Mouse (Mus musculus): ENCODE measurements around the gene Gm20388. TPM values are rescaled to one million over a fixed set of nuclear protein-coding genes. Genes with fewer than 3 reads are reported as not detected.

Gene Gm20388
- total and polyA plus RNA-seq, 2 experiments from 2014 or later: 51.3 TPM; not detected in 1

DNA sequence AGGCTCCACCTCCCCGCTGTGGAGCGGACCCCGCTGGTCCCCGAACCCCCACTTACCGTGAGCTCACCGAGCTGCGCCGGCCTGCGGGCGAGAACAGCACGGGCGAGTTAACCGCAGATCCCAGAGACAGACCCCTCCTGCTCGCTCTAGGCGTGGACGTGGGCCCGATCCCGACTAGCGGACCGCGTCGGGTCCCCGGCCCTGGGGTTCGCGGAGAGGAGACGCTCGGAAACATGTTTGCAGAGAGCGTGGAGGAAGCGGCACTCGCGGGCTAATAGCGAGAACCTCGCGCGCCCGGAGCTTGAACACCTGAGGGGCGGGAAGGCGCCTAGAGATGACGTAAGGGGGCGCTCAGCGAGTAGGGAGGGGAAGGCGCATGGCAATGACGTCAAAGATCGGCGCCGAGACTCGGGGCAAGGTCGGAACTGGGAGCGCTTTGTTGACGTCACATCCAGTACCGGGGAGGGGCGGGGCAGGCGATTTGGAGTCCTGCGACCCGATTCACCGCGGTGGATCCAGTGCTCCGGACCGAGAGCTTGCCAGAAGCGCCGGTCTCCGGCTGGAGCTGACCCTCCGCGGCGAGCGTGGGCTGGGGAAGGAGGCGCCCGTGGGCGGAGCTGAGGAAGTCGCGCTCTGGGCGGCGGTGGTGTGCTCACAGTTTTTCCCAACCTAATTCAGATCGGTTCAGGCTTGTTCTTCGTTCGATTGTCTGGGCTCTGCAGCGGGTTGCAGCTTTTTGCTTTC is 4038.5 kb downstream of the Gm20388 start, which contains the start of gene Nup133:
TSS of gene Nup133 (minus strand) at position 324 of the 744 bp plus-strand sequence.
- Histone ChIP-seq H3K36me3 (ENCODE audit: insufficient read depth) (peaks cover 26% of the 10 kb centered on the region), H3K4me1 (ENCODE audit: insufficient read depth) (peaks cover 10% of the 10 kb centered on the region; the same call in 1 of the 2 replicates), H3K9me3 (ENCODE audit: low read length) (no peaks in the 10 kb centered on the region), H3K9ac (peak within 1 kb of the TSS; percentile 61), H3K27ac (ENCODE audit: low read depth, low read length) (peak within 1 kb of the TSS; percentile 82), H3K4me2 (ENCODE audit: low read depth) (peak within 1 kb of the TSS; percentile 85), H3K4me3 (ENCODE audit: low read depth, low read length) (peak within 1 kb of the TSS; percentile 95), H3K27me3 (ENCODE audit: insufficient read depth, low read length) (no peaks in the 10 kb centered on the region)
- no peak; the same call in 1 of the 2 replicates for TF ChIP-seq CTCF (IDR thresholded peaks at IDR 0.05; ENCODE audit: low read depth)
- DNase-seq: peak; percentile 100
- WGBS: under 1% methylated on average over 77 of the region's 77 CpGs
- peak; percentile 92 for ATAC-seq

- H3K36me3 ChIP-seq (ENCODE audit: insufficient read depth): peaks cover 31% of the 10 kb centered on the region
- H3K27me3 ChIP-seq (ENCODE audit: insufficient read depth, low read length): no peaks in the 10 kb centered on the region
- H3K4me1 ChIP-seq (ENCODE audit: insufficient read depth): peaks cover 10% of the 10 kb centered on the region; the same call in 1 of the 2 replicates
- TF ChIP-seq CTCF (IDR thresholded peaks at IDR 0.05; ENCODE audit: low read depth): no peak
- no peaks in the 10 kb centered on the region for H3K9me3 ChIP-seq (ENCODE audit: low read length)
- H3K9ac ChIP-seq: peak overlapping the region; percentile 61
- DNase-seq: no peak
- peak; percentile 35 for ATAC-seq
- peak overlapping the region; percentile 82 for H3K27ac ChIP-seq (ENCODE audit: low read depth, low read length)
- H3K4me3 ChIP-seq (ENCODE audit: low read depth, low read length): peak overlapping the region; percentile 95
- 5% methylated on average over 10 of the region's 10 CpGs for WGBS
- peak overlapping the region; percentile 85 for H3K4me2 ChIP-seq (ENCODE audit: low read depth)
These were observed 4039.0 kb downstream of the Gm20388 start for GRCm38 (mm10) chr8:123949686-123949986.

DNA sequence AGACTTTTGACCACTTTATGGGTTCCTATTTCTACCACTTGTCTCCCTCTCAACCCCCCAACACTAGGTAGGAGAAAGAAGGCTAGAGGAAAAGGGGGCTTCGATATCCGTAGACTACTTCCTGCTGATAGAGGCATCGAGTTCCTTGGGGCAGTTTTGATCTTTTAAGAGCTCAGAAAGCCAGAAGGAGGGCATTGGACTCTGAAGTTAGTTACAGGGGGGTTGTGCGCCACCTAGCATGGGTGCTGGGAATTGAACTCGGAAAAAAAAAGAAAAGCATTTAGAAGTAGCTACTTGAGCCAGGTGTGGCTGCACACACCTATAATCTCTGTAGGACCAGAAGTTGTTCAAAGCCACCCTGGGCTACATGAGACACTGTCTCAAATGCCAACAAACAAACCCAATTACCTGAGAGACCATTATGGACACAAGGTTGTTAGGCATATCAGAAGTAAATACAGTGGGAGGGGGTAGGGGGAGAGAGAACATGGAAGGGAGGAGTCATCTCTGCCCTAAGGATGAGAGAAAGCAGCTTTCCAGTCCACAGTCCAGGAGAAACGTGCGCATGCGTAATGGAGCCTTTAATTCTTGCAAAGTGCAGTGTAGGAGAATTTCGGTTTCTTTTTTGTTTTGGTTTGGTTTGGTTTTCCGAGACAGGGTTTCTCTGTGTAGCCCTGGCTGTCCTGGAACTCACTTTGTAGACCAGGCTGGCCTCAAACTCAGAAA is 4039.6 kb downstream of the Gm20388 start:
- TF ChIP-seq CTCF (IDR thresholded peaks at IDR 0.05; ENCODE audit: low read depth): peak; percentile 76
- Histone ChIP-seq H3K27ac (ENCODE audit: low read depth, low read length) (0 out of 2 replicates have a peak overlapping the region, but pooled peaks have one; percentile 82), H3K4me2 (ENCODE audit: low read depth) (peak overlapping the region; percentile 85), H3K4me1 (ENCODE audit: insufficient read depth) (peaks cover 10% of the 10 kb centered on the region; the same call in 1 of the 2 replicates), H3K9ac (peak overlapping the region; percentile 61; the same call in 1 of the 2 replicates), H3K4me3 (ENCODE audit: low read depth, low read length) (peak overlapping the region; percentile 95), H3K9me3 (ENCODE audit: low read length) (no peaks in the 10 kb centered on the region), H3K36me3 (ENCODE audit: insufficient read depth) (peaks cover 32% of the 10 kb centered on the region), H3K27me3 (ENCODE audit: insufficient read depth, low read length) (no peaks in the 10 kb centered on the region)
- 36% methylated on average over 10 of the region's 10 CpGs for WGBS
- ATAC-seq (no peak), DNase-seq (peak; percentile 60)

DNA sequence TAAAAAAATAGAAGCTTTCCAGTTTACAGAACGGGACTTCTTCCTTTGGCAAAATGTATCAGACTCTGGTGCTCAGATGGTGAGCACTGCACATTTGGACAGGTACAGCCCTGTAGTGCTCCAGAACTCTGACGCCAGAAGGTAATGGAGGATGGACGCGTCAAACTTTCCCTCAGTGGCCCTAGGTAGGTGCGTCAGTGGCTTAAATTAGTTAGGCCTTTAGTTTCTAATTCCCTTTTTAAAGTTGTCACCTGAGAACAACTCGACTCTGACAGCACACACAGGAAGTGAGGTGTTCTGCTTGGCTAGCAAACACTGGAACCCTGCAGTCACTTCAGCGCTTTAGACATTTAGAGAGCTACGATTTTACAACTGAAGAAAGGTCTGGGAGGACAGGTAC is 4043.0 kb downstream of the Gm20388 start:
- Histone ChIP-seq H3K9me3 (ENCODE audit: low read length) (no peaks in the 10 kb centered on the region), H3K27ac (ENCODE audit: low read depth, low read length) (no peak overlapping the region), H3K36me3 (ENCODE audit: insufficient read depth) (peaks cover 26% of the 10 kb centered on the region), H3K4me1 (ENCODE audit: insufficient read depth) (peaks cover 6% of the 10 kb centered on the region; the same call in 1 of the 2 replicates), H3K9ac (no peak overlapping the region), H3K4me3 (ENCODE audit: low read depth, low read length) (no peak overlapping the region), H3K4me2 (ENCODE audit: low read depth) (no peak overlapping the region), H3K27me3 (ENCODE audit: insufficient read depth, low read length) (no peaks in the 10 kb centered on the region)
- DNase-seq (no peak), ATAC-seq (no peak)
- no peak for TF ChIP-seq CTCF (IDR thresholded peaks at IDR 0.05; ENCODE audit: low read depth)
- WGBS: 93% methylated on average over 8 of the region's 8 CpGs

GRCm38 (mm10) chr8:123954246-123954645 is 4043.6 kb downstream of the Gm20388 start:
- H3K9ac ChIP-seq: no peak overlapping the region
- no peaks in the 10 kb centered on the region for H3K9me3 ChIP-seq (ENCODE audit: low read length)
- peaks cover 27% of the 10 kb centered on the region for H3K36me3 ChIP-seq (ENCODE audit: insufficient read depth)
- no peak overlapping the region for H3K4me3 ChIP-seq (ENCODE audit: low read depth, low read length)
- no peaks in the 10 kb centered on the region for H3K27me3 ChIP-seq (ENCODE audit: insufficient read depth, low read length)
- ATAC-seq: no peak
- H3K4me2 ChIP-seq (ENCODE audit: low read depth): no peak overlapping the region
- H3K4me1 ChIP-seq (ENCODE audit: insufficient read depth): peaks cover 6% of the 10 kb centered on the region; the same call in 1 of the 2 replicates
- 95% methylated on average over 8 of the region's 8 CpGs for WGBS
- H3K27ac ChIP-seq (ENCODE audit: low read depth, low read length): no peak overlapping the region
- TF ChIP-seq CTCF (IDR thresholded peaks at IDR 0.05; ENCODE audit: low read depth): no peak
- DNase-seq: no peak

DNA sequence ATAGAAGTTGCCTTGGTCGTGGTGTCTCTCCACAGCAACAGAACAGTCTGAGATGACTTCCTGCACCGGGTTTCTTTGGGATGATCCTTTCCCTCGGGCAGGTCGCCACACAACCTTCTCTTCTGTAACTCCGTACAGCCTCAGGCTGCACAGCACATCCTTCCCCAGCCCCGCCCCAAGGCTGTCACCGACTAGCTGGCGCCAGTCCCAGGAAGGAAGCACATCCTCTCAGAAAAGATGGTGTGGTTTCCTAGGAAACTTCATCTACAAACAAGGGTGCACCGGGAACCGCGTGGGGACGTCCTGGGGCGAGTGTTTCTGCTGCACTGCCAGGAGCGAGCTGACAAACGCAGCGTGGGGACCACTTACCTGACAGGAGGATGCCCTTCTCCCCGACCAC is 4047.5 kb downstream of the Gm20388 start:
- DNase-seq (peak; percentile 24), ATAC-seq (no peak)
- Histone ChIP-seq H3K9ac (no peak overlapping the region), H3K9me3 (ENCODE audit: low read length) (no peaks in the 10 kb centered on the region), H3K4me3 (ENCODE audit: low read depth, low read length) (no peak overlapping the region), H3K4me1 (ENCODE audit: insufficient read depth) (no peaks in the 10 kb centered on the region), H3K4me2 (ENCODE audit: low read depth) (no peak overlapping the region), H3K27me3 (ENCODE audit: insufficient read depth, low read length) (no peaks in the 10 kb centered on the region), H3K27ac (ENCODE audit: low read depth, low read length) (no peak overlapping the region), H3K36me3 (ENCODE audit: insufficient read depth) (peaks cover 36% of the 10 kb centered on the region)
- no peak for TF ChIP-seq CTCF (IDR thresholded peaks at IDR 0.05; ENCODE audit: low read depth)
- 74% methylated on average over 17 of the region's 17 CpGs for WGBS

GRCm38 (mm10) chr8:123959473-123959872 is 4048.8 kb downstream of the Gm20388 start:
- DNase-seq (no peak), ATAC-seq (no peak)
- TF ChIP-seq CTCF (IDR thresholded peaks at IDR 0.05; ENCODE audit: low read depth): no peak
- H3K27me3 ChIP-seq (ENCODE audit: insufficient read depth, low read length): no peaks in the 10 kb centered on the region
- H3K27ac ChIP-seq (ENCODE audit: low read depth, low read length): no peak overlapping the region
- H3K36me3 ChIP-seq (ENCODE audit: insufficient read depth): peaks cover 27% of the 10 kb centered on the region
- H3K9me3 ChIP-seq (ENCODE audit: low read length): no peaks in the 10 kb centered on the region
- WGBS: 96% methylated on average over 6 of the region's 6 CpGs
- H3K4me3 ChIP-seq (ENCODE audit: low read depth, low read length): no peak overlapping the region
- no peak overlapping the region for H3K4me2 ChIP-seq (ENCODE audit: low read depth)
- H3K9ac ChIP-seq: no peak overlapping the region
- no peaks in the 10 kb centered on the region for H3K4me1 ChIP-seq (ENCODE audit: insufficient read depth)

All from forebrain, postnatal 0 days (tissue).